Mouse (Mus musculus) lung, adult 2 months (tissue): ENCODE data around the gene Gemin4. TPM values are rescaled to one million over a fixed set of nuclear protein-coding genes. Genes with fewer than 3 reads are reported as not detected.

Source experiments
- DNase-seq: peaks from one replicate; pipeline ENCODE4 v3.0.0; 2022
- H3K4me1 ChIP-seq: fragments of 200-500 bp; 2 replicates; pipeline ENCODE4 v1.6.1; 2011; ENCODE audit warnings: low read length; ENCODE audit not compliant: control insufficient read depth, insufficient read depth
- H3K4me3 ChIP-seq: fragments of 200-500 bp; replicated peaks from 2 replicates; pipeline ENCODE3; 2011; ENCODE audit warnings: low read depth, mild to moderate bottlenecking, control low read depth, low read length; ENCODE audit errors: extremely low read depth
- CTCF ChIP-seq: fragments of 200-500 bp; IDR thresholded peaks from 2 replicates; pipeline ENCODE4 v1.5.1; 2011; ENCODE audit warnings: mild to moderate bottlenecking, low read length, control low read depth; ENCODE audit not compliant: insufficient read depth
- POLR2A ChIP-seq: fragments of 200-500 bp; IDR thresholded peaks from 2 replicates; pipeline ENCODE4 v1.6.1; 2011; ENCODE audit warnings: low read depth, mild to moderate bottlenecking, control low read depth, low read length, borderline replicate concordance; ENCODE audit errors: extremely low read depth
- whole genome bisulfite sequencing: fragments of 180-500 bp; shearing (Covaris S2); methylation state at CpG from one replicate; pipeline ENCODE4 v1.1.7; 2018; 5-methylcytosine and 5-hydroxymethylcytosine counted together
- polyA plus RNA-seq: library from polyadenylated mRNA; depleted of rRNA; stranded (reverse); fragments of >200 nt; gene quantifications from 2 replicates; pipeline ENCODE4 v1.2.3, GENCODE M21; 2012; rRNA removed

The Gemin4 gene
- polyA plus RNA-seq: 5.7 and 6.6 TPM in 2 replicates

GRCm38 (mm10) chr11:76217390-76217800 lies at the start of gene Gemin4, which contains the start of gene Dbil5:
Gemin4 (minus strand) TSS chr11:76217664.
Dbil5 (plus strand) TSS chr11:76217608.
- peak; percentile 95 for DNase-seq
- Histone ChIP-seq H3K4me1 (no peaks in the 10 kb centered on the region; the same call in 1 of the 2 replicates), H3K4me3 (peak within 1 kb of the TSS; percentile 81)
- under 1% methylated on average over 35 of the region's 35 CpGs for WGBS
- TF ChIP-seq CTCF (peak; percentile 95), POLR2A (peak; percentile 83; the same call in 1 of the 2 replicates)

GRCm38 (mm10) chr11:76262611-76263351 lies 45.3 kb upstream of the Gemin4 start:
- Histone ChIP-seq H3K4me1 (0 out of 2 replicates have a peak, but pooled peaks cover 4% of the 10 kb centered on the region), H3K4me3 (no peak overlapping the region)
- no peak for DNase-seq
- no peak for TF ChIP-seq POLR2A
- no peak for TF ChIP-seq CTCF
- 46% methylated on average over 19 of the region's 19 CpGs for WGBS

GRCm38 (mm10) chr11:76261224-76261623 lies 43.8 kb upstream of the Gemin4 start:
- no peak for DNase-seq
- TF ChIP-seq POLR2A (no peak), CTCF (no peak)
- H3K4me1 ChIP-seq: 0 out of 2 replicates have a peak, but pooled peaks cover 4% of the 10 kb centered on the region
- WGBS: 41% methylated on average over 12 of the region's 12 CpGs
- no peak overlapping the region for H3K4me3 ChIP-seq

DNA sequence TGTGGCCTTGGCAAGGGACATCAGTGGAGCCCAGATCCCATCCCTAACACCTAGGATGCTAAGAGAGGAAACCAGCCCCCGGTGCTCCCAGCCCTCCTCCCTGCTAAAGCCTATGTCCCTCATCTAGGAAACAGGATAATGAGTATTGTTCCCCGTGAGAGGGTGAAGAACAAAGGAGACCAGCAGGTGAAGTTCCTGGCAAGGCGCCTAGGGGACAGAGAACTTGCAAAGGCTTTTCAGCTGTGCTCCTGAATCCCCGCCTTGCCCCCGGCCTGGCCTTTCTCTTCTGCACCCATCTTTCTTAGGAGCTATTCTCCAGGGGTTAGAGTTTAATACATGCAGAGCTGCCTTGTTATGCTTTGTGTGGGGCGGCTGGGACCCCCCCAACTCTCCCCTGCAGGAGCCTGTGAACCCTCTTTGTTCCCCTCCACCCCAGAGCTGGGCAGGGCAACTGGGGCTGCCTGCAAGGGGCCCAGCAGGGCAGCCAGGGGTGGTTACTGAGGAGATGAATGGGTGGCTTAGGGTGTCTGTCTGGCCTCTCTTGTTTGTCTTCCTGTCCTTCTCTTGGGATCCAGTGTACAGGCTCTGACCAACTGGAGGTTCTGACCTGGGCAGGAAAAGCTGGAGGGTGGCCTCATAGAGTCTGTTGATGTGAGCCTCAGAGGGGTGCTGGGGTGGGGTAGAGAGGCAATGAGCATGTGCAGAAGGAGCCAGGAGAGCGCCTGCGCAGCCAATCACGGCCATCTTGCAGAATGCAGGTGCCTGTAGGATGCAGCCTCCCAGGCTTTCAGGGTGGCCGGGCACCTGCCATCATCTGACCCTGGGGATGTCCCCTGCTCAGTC lies 43.0 kb upstream of the Gemin4 start:
- no peak for TF ChIP-seq POLR2A
- WGBS: 82% methylated on average over 10 of the region's 10 CpGs

GRCm38 (mm10) chr11:76258511-76258910 lies 41.0 kb upstream of the Gemin4 start:
- Histone ChIP-seq H3K4me3 (no peak overlapping the region), H3K4me1 (peaks cover 4% of the 10 kb centered on the region; the same call in 1 of the 2 replicates)
- TF ChIP-seq CTCF (no peak), POLR2A (no peak)
- no peak for DNase-seq
- WGBS: 78% methylated on average over 6 of the region's 6 CpGs

More for the DNA sequence above, 43.0 kb upstream of the Gemin4 start:
- no peak for DNase-seq
- no peak overlapping the region for H3K4me3 ChIP-seq
- H3K4me1 ChIP-seq: 0 out of 2 replicates have a peak, but pooled peaks cover 4% of the 10 kb centered on the region

GRCm38 (mm10) chr11:76257386-76257785 lies 39.9 kb upstream of the Gemin4 start:
- WGBS: 77% methylated on average over 4 of the region's 4 CpGs
- no peak for TF ChIP-seq CTCF
- TF ChIP-seq POLR2A: no peak
- no peak overlapping the region for H3K4me3 ChIP-seq
- peaks cover 4% of the 10 kb centered on the region; the same call in 1 of the 2 replicates for H3K4me1 ChIP-seq
- DNase-seq: no peak

DNA sequence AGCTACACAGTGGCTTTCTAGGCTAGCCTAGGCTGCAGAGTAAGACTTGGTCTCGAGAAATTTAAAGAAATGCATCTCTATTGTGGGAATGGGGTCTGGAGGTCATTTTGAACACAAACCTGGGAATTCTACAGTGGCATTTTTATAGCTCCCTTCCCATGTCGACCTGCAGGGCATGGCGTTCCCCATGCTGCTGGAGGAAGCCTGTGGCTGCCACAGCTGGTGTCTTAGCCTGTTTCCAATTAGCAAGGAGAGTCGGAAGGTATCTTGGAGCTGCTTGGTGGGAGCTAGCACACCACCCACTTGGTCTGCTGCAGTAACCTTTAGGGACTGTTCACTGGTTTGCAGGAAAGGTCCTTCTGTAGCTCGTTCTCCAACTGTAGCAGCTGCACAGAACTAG lies 38.7 kb upstream of the Gemin4 start:
- TF ChIP-seq CTCF: no peak
- no peak for TF ChIP-seq POLR2A
- no peak overlapping the region for H3K4me3 ChIP-seq
- no peak for DNase-seq
- peaks cover 4% of the 10 kb centered on the region; the same call in 1 of the 2 replicates for H3K4me1 ChIP-seq
- WGBS: 46% methylated on average over 5 of the region's 5 CpGs

DNA sequence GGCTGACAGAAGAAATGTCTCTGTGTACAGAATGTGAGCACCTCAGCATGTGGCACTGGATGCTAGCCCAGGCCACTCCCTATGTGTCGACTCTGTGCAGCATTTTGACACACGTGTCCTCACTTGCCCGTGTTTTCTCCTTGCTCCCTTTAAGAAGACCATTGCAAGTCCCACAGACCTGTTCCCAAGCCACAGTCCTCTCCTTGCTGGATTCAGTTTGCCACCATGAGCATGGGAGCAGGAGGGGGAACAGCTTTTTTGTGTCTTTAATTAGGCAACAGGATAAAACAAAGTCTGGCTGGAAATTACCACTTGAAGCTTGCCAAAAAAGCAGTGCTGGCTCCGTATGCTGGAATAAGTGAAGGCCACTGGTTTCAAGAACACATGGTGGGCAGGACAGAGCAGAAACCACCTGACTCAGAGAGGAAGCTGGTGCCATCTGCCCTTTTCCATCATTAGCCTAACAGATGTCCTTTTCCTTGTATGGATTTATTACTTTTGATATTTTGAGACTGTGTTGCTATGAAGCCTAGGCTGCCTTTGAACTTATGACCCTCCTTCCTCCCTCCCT lies 38.1 kb upstream of the Gemin4 start:
- Histone ChIP-seq H3K4me3 (no peak overlapping the region), H3K4me1 (no peaks in the 10 kb centered on the region; the same call in 1 of the 2 replicates)
- 43% methylated on average over 4 of the region's 4 CpGs for WGBS
- no peak for TF ChIP-seq POLR2A
- TF ChIP-seq CTCF: no peak
- no peak for DNase-seq

DNA sequence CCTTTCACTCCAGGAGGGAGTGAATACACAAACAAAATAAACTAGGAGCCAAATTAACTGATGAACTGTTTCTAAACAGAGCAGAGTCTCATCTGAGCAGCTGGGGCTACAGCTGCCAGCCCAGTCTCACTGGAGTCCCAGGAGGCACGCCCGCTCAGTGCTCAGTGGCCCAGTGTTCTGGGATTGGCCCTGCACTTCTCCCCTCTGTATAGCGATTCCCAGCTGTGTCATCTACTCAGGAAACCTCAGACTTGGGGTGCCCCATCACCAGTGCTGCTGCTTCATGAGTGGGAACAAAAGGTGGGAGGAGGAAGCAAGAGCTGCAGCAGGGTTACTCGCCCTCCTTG lies 36.4 kb upstream of the Gemin4 start:
- WGBS: 72% methylated on average over 4 of the region's 4 CpGs

More for the DNA sequence above, 36.4 kb upstream of the Gemin4 start:
- DNase-seq: no peak
- TF ChIP-seq CTCF (no peak), POLR2A (no peak)
- Histone ChIP-seq H3K4me3 (no peak overlapping the region), H3K4me1 (no peaks in the 10 kb centered on the region; the same call in 1 of the 2 replicates)
